Mouse (Mus musculus) ES-E14 (cell line): ENCODE measurements around the gene Bnc2. TPM values are rescaled to one million over a fixed set of nuclear protein-coding genes. Genes with fewer than 3 reads are reported as not detected.

Experiments
- DNase-seq: peaks from one replicate; pipeline ENCODE4 v3.0.0-alpha.2; 2013; ENCODE audit warnings: low read depth, low spot score
- H3K27ac ChIP-seq: 2 replicates; pipeline ENCODE4 v1.5.1; 2012; ENCODE audit warnings: low read depth, mild to moderate bottlenecking, low read length, moderate library complexity, mixed read lengths; ENCODE audit not compliant: poor library complexity, insufficient read depth, severe bottlenecking
- H3K36me3 ChIP-seq: 2 replicates; pipeline ENCODE4 v1.6.1; 2012; ENCODE audit warnings: mild to moderate bottlenecking, low read length, moderate library complexity, mixed read lengths; ENCODE audit not compliant: control insufficient read depth, poor library complexity, insufficient read depth, severe bottlenecking
- H3K4me1 ChIP-seq, 2 experiments: fragments of 150-350 bp in 1 of 2; sonication (generic) in 1 of 2; 2 replicates each; pipeline ENCODE4 v1.6.1; 2012; ENCODE audit warnings: low read length in 2 of 2, mild to moderate bottlenecking in 1 of 2, mixed read lengths in 1 of 2; ENCODE audit not compliant: control insufficient read depth in 2 of 2, insufficient read depth in 2 of 2, poor library complexity in 1 of 2
- H3K4me3 ChIP-seq, 2 experiments: fragments of 150-350 bp in 1 of 2; sonication (generic) in 1 of 2; 2 replicates each; pipeline ENCODE4 v1.5.1; 2012; ENCODE audit warnings: low read length in 2 of 2, low read depth in 1 of 2, mild to moderate bottlenecking in 1 of 2, mixed read lengths in 1 of 2; ENCODE audit not compliant: insufficient read depth in 1 of 2, poor library complexity in 1 of 2, severe bottlenecking in 1 of 2
- H3K9ac ChIP-seq: 2 replicates; pipeline ENCODE4 v1.6.1; 2012; ENCODE audit warnings: low read depth, mild to moderate bottlenecking, low read length, mixed read lengths; ENCODE audit not compliant: poor library complexity, insufficient read depth, severe bottlenecking
- H3K9me3 ChIP-seq: fragments of 150-350 bp; sonication (generic); 2 replicates; pipeline ENCODE4 v1.6.1; 2012; ENCODE audit warnings: low read depth, mild to moderate bottlenecking, low read length; ENCODE audit not compliant: control insufficient read depth, insufficient read depth
- CHD2 ChIP-seq: IDR thresholded peaks from 2 replicates; pipeline ENCODE4 v1.6.1; 2014; ENCODE audit warnings: mild to moderate bottlenecking, low read depth, low read length, inconsistent platforms
- HCFC1 ChIP-seq: IDR thresholded peaks from 2 replicates; pipeline ENCODE4 v1.6.1; 2012; ENCODE audit warnings: low read length, inconsistent platforms, borderline replicate concordance; ENCODE audit not compliant: insufficient read depth
- MAFK ChIP-seq: IDR thresholded peaks from 2 replicates; pipeline ENCODE4 v1.6.1; 2014; ENCODE audit warnings: mild to moderate bottlenecking, low read depth, low read length, inconsistent platforms; ENCODE audit not compliant: insufficient read depth
- ZC3H11A ChIP-seq: IDR thresholded peaks from 2 replicates; pipeline ENCODE4 v1.6.1; 2012; ENCODE audit warnings: low read depth, mild to moderate bottlenecking, inconsistent platforms, low read length, borderline replicate concordance
- ZNF384 ChIP-seq: IDR thresholded peaks from 2 replicates; pipeline ENCODE4 v1.6.1; 2012; ENCODE audit warnings: low read depth, low read length, inconsistent platforms
- in situ Hi-C, 2 experiments: fragments of 600-800 bp; cut with MboI; formaldehyde crosslinking; loops; one replicate each; pipeline ENCODE4 v1.15.1; 2025; ENCODE audit warnings: low sequenced_read_pairs in 2 of 2, inconsistent platforms in 1 of 2; ENCODE audit not compliant: unreplicated experiment in 2 of 2
- total RNA-seq: library from RNA; depleted of rRNA; stranded (reverse); fragments of 300-350 nt; gene quantifications from 2 replicates; pipeline ENCODE4 v1.2.3, GENCODE M21; 2012

The Bnc2 gene
- total RNA-seq, 1 experiment = 15.1 TPM

GRCm38 (mm10) chr4:84637641-84638040, 37.4 kb downstream of the Bnc2 start:
- Histone ChIP-seq H3K27ac (no peak overlapping the region), H3K9ac (no peak overlapping the region), H3K36me3 (no peaks in the 10 kb centered on the region; the same call in 1 of the 2 replicates), H3K9me3 (no peaks in the 10 kb centered on the region), H3K4me1 (peaks cover 0 to 8% of the 10 kb centered on the region in 2 experiments; a peak in 1 of 4 replicates), H3K4me3 (no peak overlapping the region)
- DNase-seq = no peak
- no peak for TF ChIP-seq CHD2
- TF ChIP-seq HCFC1 = no peak
- no peak for TF ChIP-seq MAFK
- TF ChIP-seq ZNF384 = no peak
- TF ChIP-seq ZC3H11A = no peak
- in situ Hi-C loops = no loop called here

GRCm38 (mm10) chr4:84634751-84635150, 40.3 kb downstream of the Bnc2 start:
- Histone ChIP-seq H3K4me3 (no peak overlapping the region), H3K27ac (no peak overlapping the region), H3K9ac (no peak overlapping the region), H3K36me3 (no peaks in the 10 kb centered on the region), H3K4me1 (peaks cover 0 to 2% of the 10 kb centered on the region in 2 experiments; a peak in 1 of 4 replicates), H3K9me3 (no peaks in the 10 kb centered on the region)
- in situ Hi-C loops = no loop called here
- TF ChIP-seq MAFK (no peak), ZNF384 (no peak), CHD2 (no peak), ZC3H11A (no peak), HCFC1 (no peak)
- DNase-seq = no peak

GRCm38 (mm10) chr4:84633991-84634390, 41.1 kb downstream of the Bnc2 start:
- Histone ChIP-seq H3K9ac (no peak overlapping the region), H3K9me3 (no peaks in the 10 kb centered on the region), H3K36me3 (no peaks in the 10 kb centered on the region), H3K4me3 (no peak overlapping the region), H3K4me1 (peaks cover 0 to 2% of the 10 kb centered on the region in 2 experiments; a peak in 1 of 4 replicates), H3K27ac (no peak overlapping the region)
- no peak for TF ChIP-seq CHD2
- no peak for TF ChIP-seq ZNF384
- no peak for TF ChIP-seq MAFK
- no peak for TF ChIP-seq ZC3H11A
- TF ChIP-seq HCFC1 = no peak
- no peak for DNase-seq
- in situ Hi-C loops = no loop called here

- H3K27ac ChIP-seq = no peak overlapping the region
- in situ Hi-C loops = no loop called here
- no peaks in the 10 kb centered on the region for H3K9me3 ChIP-seq
- no peak overlapping the region for H3K4me3 ChIP-seq
- H3K36me3 ChIP-seq = no peaks in the 10 kb centered on the region
- no peak for TF ChIP-seq HCFC1
- TF ChIP-seq CHD2 = no peak
- no peak for TF ChIP-seq MAFK
- no peak for TF ChIP-seq ZNF384
- TF ChIP-seq ZC3H11A = no peak
- DNase-seq = no peak
- no peak overlapping the region for H3K9ac ChIP-seq
- peaks cover 0 to 2% of the 10 kb centered on the region in 2 experiments; a peak in 1 of 4 replicates for H3K4me1 ChIP-seq
Measured at GRCm38 (mm10) chr4:84632832-84633789, 42.0 kb downstream of the Bnc2 start.
